Mouse (Mus musculus): ENCODE data around the gene Usp20.

The Usp20 gene

DNA sequence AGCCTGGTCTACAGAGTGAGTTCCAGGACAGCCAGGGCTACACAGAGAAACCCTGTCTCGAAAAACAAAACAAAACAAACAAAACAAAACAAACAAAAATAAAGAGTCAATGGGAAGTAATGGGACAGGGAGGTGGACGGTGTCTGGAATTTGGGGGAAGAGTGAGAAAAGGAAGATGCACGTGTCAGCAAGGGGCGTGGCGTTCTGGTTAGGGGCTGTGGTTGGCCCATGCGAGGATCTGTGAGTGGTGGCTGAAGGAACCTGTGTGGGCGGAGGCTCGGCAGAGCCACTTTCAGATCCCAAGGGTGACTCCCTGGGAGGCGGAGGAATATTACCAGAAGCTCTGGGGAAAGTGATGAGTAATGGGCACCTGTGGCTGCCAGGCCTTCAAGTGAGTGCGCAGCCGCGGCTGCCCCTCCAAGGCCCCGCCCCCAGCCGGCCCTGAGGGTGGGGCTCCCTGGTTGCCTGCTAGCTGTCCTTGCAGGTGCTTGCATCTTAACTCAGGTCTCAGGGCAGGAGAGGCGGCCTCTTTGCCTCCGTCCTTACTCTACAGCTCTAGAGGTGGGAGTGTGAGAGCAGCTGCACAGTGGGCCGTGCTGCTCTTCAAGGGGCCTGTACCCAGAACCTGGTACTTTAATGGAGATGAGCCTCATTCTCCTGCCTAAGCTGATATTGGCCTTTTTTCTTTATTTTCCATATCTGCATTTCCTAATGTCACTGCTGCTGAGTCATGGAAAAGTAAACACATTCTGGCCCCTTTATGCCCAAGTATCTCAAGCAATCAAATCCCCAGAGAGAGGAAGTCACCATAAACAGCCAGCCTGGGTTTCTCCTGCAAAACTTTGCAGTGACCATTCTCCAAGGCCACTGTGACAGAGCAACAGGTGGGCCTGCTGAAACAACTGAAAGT, 3.3 kb downstream of the Usp20 start:
- 35% methylated on average over 17 of the region's 17 CpGs for WGBS

DNA sequence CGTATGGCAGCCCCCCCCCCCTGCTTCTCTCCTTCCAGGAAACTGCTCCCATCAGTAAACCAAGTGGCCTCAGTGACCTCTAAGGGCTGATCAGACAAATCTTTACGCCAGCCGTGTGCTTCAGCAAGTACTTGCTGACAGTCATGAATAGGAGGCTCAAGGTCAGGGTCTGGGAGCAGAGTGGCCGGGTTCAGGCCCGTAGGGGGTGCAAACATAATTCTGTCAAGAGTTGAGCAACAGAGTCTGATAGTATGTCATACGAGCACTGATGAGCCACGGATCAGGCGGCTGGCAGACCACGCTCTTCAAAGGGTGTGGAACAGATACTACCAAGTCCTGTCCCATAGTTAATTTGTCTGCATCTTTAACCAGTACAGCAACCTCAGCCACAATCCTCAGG, 8.1 kb downstream of the Usp20 start:
- 94% methylated on average over 9 of the region's 9 CpGs for WGBS

- WGBS = 69% methylated on average over 4 of the region's 4 CpGs
These were observed 12.8 kb downstream of the Usp20 start for GRCm38 (mm10) chr2:30994853-30995252.

- 73% methylated on average over 11 of the region's 11 CpGs for WGBS
These were observed 13.4 kb downstream of the Usp20 start for GRCm38 (mm10) chr2:30995432-30995996.

DNA sequence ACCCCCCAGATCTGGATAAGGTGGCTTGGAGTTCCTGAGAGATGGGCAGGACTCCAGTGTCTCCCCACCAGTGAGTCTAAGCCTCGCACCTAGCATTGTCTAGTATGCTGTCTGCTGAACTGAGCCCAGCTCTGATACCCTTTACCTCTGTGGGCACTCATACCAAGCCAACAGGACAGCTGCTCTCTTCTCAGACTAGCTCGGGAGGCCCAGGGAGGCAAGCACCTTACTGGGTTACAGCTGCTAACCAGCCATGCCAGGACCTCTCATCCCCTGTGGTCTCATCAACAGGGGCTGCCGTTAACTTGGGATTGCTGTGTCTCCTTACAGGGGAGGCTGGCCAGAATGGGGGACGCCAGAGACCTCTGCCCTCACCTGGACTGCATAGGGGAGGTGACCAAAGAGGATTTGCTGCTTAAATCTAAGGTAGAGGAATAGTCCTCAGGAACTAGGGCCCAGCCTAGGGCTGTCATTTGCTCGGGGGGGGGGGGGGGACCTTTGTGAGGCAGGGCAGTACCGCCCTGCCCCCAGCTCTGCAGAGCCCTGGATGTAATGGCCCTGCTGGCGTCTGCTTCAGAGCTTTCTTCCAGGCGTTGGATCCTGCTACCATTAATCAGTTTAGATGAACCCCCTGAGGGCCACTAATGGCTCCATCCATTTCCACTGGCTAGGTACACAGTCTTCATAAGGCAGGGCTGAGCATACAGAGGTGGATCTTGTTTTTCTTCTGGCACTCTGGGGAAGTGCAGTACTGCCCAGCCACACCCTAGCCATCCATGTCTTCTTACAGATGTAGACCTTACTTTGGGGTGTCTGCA, 16.6 kb downstream of the Usp20 start:
- WGBS = 84% methylated on average over 8 of the region's 8 CpGs

DNA sequence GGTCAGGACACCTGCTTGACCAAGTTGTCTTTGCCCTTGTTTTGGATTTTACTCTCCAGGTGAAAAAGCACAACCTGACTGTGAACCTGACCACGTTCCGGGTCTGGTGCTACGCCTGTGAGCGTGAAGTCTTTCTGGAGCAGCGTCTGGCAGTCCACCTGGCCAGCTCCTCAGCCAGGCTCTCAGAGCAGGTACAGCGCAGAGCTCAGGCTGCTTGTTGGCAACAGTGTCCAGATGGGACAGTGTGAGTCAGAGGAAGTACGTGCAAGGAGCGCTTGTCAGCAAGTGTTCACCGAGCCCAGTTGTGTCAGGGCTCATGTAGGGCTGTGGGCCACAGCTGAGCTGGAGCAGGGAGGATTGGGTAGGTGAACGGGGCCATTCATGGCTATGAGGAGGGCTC, 20.8 kb downstream of the Usp20 start:
- WGBS = 79% methylated on average over 10 of the region's 10 CpGs

GRCm38 (mm10) chr2:31005453-31005852, 23.4 kb downstream of the Usp20 start:
- 76% methylated on average over 2 of the region's 2 CpGs for WGBS

GRCm38 (mm10) chr2:31006434-31006833, 24.4 kb downstream of the Usp20 start:
- 75% methylated on average over 5 of the region's 5 CpGs for WGBS

DNA sequence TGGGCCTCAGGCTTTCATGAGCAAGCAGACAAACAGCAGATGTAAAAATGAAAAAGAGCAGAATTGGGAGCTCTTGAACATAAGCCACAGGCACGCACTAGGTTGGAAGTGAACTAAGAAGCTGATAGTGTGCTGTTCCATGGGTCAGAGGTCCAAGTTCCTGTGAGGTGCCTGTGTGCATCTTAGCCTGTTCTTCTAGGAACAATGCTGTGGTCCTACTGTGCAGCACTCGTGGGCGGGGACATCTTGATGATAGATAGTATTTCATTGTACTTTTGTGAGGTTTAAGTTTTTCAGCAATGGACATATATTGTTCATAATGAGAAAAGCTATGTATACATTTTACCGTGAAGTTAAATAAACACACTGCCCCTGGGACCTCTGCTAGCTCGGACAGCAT, 25.1 kb downstream of the Usp20 start:
- WGBS = 91% methylated on average over 5 of the region's 5 CpGs

DNA sequence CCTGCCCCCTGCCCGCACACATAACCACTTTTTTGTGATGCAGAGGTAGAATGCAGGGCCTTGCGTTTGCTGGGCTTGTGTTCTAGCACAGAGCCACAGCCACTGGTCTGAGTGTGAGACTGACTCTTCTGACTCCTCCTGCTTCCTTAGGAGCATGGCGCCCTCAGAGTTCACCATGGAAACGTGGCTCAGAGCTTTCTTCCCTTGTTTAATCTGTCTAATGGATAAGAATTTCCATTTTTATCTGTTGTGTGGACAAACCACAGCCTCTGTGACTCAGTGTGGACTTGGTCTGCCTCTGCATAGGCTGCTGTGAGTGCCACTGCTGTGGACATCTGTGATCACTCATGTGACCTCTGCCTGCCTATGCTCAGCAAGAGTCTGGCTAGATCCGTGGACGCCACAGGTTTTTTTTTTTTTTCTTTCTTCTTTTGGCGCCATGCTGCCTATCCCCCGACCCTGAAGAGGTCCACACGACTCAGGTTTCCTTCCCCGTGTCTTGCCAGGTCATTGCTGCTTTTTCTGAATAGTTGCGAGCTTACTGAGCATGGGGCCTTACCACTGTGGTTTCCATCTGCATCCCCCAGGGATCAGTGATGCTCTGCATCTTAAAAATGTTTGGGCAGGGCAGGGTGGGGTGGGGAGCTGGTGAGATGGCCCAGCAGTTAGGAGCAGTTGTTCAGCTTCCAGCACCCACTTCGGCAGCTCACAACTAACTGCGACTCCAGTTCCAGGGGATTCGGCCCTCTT, 31.5 kb downstream of the Usp20 start:
- WGBS = 79% methylated on average over 14 of the region's 14 CpGs

DNA sequence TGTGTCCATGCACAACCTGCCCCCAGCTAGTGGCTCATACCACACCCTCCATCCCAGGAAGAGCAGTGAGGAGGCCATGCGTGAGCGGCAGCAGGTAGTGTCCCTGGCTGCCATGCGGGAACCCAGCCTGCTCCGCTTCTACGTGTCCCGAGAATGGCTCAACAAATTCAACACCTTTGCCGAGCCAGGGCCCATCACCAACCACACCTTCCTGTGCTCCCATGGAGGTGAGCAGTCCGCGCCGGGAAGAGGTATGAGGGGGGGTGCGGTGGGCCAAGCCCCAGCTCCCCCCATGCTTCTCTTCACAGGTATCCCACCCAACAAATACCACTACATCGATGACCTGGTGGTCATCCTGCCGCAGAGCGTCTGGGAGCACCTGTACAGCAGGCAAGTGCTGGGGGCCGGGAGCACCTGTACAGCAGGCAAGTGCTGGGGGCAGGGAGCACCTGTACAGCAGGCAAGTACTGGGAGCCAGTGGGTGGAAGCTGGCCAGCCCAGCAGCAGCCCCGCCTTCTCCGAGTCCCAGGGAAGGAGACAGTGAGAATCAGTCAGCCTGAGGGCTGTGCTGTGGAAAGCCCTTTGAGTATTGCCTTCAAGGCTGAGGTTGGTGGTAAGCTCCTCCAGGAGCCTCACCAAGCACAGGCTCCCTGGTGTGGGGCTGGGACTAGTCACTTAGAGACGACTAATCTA, 35.7 kb downstream of the Usp20 start:
- WGBS = 92% methylated on average over 18 of the region's 18 CpGs

- 70% methylated on average over 8 of the region's 8 CpGs for WGBS
These were observed 36.4 kb downstream of the Usp20 start for GRCm38 (mm10) chr2:31018519-31018918.

- WGBS = 83% methylated on average over 8 of the region's 8 CpGs
These were observed 36.9 kb downstream of the Usp20 start for GRCm38 (mm10) chr2:31019011-31019410.

GRCm38 (mm10) chr2:31020202-31020601, 38.1 kb downstream of the Usp20 start:
- WGBS = 89% methylated on average over 2 of the region's 2 CpGs

- 62% methylated on average over 5 of the region's 5 CpGs for WGBS
These were observed 41.9 kb downstream of the Usp20 start for GRCm38 (mm10) chr2:31023940-31024339.

- 27% methylated on average over 5 of the region's 5 CpGs for WGBS
These were observed 42.7 kb downstream of the Usp20 start for GRCm38 (mm10) chr2:31024618-31025370.

DNA sequence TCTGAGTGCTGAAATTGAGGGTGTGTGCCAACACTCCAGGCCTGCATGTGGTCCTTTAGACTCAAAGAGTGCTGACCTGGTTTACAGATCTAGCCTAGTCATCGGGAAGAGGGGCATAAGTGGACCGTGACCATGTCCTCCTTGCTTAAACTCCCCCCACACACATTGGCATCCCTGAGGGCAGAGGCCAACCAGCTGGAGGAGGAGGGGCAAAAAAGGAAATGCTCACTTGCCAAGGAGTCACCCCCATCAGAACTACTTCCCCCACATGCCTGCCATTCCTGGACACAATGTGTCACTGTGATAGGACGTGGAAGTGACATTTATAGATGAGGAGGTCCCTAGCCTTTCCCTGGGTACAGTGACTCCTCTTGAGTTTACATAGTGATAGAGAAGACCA, 43.4 kb downstream of the Usp20 start:
- WGBS = 66% methylated on average over 3 of the region's 3 CpGs

- WGBS = 56% methylated on average over 8 of the region's 8 CpGs
These were observed 44.6 kb downstream of the Usp20 start for GRCm38 (mm10) chr2:31026642-31027041.

DNA sequence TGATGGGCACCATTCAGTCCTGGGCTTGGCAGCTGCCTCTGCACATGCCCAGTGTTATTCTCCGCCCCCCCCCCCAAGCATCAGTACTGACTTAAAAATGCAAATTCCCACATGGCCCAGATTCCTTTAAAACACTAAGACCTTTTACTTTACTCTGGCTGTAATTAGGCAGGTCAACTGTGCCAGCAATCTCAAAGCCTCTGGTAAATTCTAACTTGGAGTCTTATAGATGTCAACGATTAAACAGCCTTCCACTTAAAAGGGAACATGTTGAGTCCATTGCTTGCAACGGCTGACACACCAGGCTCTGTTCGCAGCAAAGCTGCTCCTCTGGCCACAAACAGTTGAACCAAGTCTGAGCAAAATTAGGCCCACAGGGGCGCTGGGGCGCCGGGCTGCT, 49.9 kb downstream of the Usp20 start:
- WGBS = 71% methylated on average over 7 of the region's 7 CpGs

DNA sequence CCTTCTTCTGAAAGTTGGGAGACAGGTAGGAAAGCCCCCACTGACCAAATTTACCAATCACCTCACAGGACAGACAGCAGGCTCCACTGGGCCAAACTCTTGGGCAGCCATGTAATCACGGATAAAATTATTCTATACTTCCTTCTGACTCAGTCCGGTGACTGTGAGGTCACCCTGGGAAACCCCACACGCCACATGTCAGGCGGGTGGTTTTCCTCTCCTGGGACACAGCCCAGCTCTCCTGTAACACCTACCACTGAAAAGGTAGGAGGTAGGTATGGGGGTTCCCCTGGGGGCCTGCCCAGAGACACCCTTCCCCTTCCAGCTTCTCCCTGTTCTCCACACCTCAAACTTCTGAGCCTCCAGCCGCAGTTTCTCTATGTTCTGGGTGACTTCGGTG, 54.7 kb downstream of the Usp20 start:
- WGBS = 91% methylated on average over 6 of the region's 6 CpGs

Measured in cerebral cortex, adult 2 months (tissue).